Comparison of ENCODE assay signal across 8 mouse cellular contexts in genomic region chr9:67572790-67573682, GRCm38 (mm10). TPM values are rescaled to one million over a fixed set of nuclear protein-coding genes. Genes with fewer than 3 reads are reported as not detected.
DNase-seq lines count a peak whose midpoint lies in the region; ATAC-seq and TF ChIP-seq lines count a peak whose summit lies in the region.

No protein-coding gene starts in this region.

- no peak for TF ChIP-seq CTCF in brain, embryonic 14.5 days (IDR thresholded peaks at IDR 0.05; ENCODE audit: borderline replicate concordance, extremely low read depth, insufficient read depth, insufficient read length)
- TF ChIP-seq CTCF in liver, postnatal 0 days (IDR thresholded peaks at IDR 0.05; ENCODE audit: low read depth), result no peak

- TF ChIP-seq POLR2A in brain, embryonic 14.5 days (IDR thresholded peaks at IDR 0.05; ENCODE audit: borderline replicate concordance, extremely low read depth, insufficient read depth, insufficient read length, poor library complexity, severe bottlenecking), result no peak
- TF ChIP-seq POLR2A in limb, embryonic 14.5 days (IDR thresholded peaks at IDR 0.05; ENCODE audit: borderline replicate concordance, extremely low read depth, insufficient read depth, insufficient read length), result no peak

- no peaks in the 10 kb centered on the region for H3K27me3 ChIP-seq in forebrain, embryonic 16.5 days (replicated peaks; ENCODE audit: control insufficient read depth, insufficient read depth, low read length)
- H3K27me3 ChIP-seq in limb, embryonic 14.5 days (ENCODE audit: control insufficient read depth, insufficient read depth, low read length), result no peaks in the 10 kb centered on the region
- H3K27me3 ChIP-seq in liver, postnatal 0 days (ENCODE audit: insufficient read depth, low read length), result no peaks in the 10 kb centered on the region

- peak overlapping the region; percentile 42 for H3K4me2 ChIP-seq in forebrain, embryonic 16.5 days (ENCODE audit: low read length)
- H3K4me2 ChIP-seq in limb, embryonic 14.5 days (replicated peaks; ENCODE audit: low read depth, low read length, severe bottlenecking), result no peak overlapping the region
- H3K4me2 ChIP-seq in liver, postnatal 0 days (ENCODE audit: low read depth, low read length), result no peak overlapping the region

- TF ChIP-seq EP300 in liver, postnatal 0 days (IDR thresholded peaks at IDR 0.05; ENCODE audit: low read depth), result no peak

- WGBS in forebrain, embryonic 16.5 days, result 24% methylated on average over 10 of the region's 10 CpGs
- 57% methylated on average over 10 of the region's 10 CpGs for WGBS in limb, embryonic 14.5 days
- WGBS in liver, postnatal 0 days (ENCODE audit: insufficient replicate concordance), result 77% methylated on average over 10 of the region's 10 CpGs

- intact Hi-C loops in gastrocnemius, postnatal 36 days (cut with DNase I), result no loop called here

- peak overlapping the region; percentile 22; the same call in 1 of the 2 replicates for H3K9ac ChIP-seq in forebrain, embryonic 16.5 days (replicated peaks; ENCODE audit: low read depth, low read length)
- H3K9ac ChIP-seq in limb, embryonic 14.5 days (ENCODE audit: low read depth, low read length, severe bottlenecking), result no peak overlapping the region
- no peak overlapping the region for H3K9ac ChIP-seq in liver, postnatal 0 days (replicated peaks)

- H3K27ac ChIP-seq in forebrain, embryonic 16.5 days (ENCODE audit: low read length), result peak overlapping the region; percentile 42
- H3K27ac ChIP-seq in limb, embryonic 14.5 days (replicated peaks; ENCODE audit: low read depth, low read length), result no peak overlapping the region
- H3K27ac ChIP-seq in liver, postnatal 0 days (ENCODE audit: low read depth), result no peak overlapping the region

- peaks cover 14% of the 10 kb centered on the region for H3K4me1 ChIP-seq in forebrain, embryonic 16.5 days (replicated peaks; ENCODE audit: control insufficient read depth, insufficient read depth, low read length)
- H3K4me1 ChIP-seq in limb, embryonic 14.5 days (ENCODE audit: control insufficient read depth, insufficient read depth, low read length), result peaks cover 20% of the 10 kb centered on the region
- no peaks in the 10 kb centered on the region for H3K4me1 ChIP-seq in liver, postnatal 0 days (ENCODE audit: insufficient read depth)

- no peaks in the 10 kb centered on the region for H3K36me3 ChIP-seq in forebrain, embryonic 16.5 days (ENCODE audit: control insufficient read depth, insufficient read depth)
- no peaks in the 10 kb centered on the region for H3K36me3 ChIP-seq in limb, embryonic 14.5 days (ENCODE audit: control insufficient read depth, insufficient read depth, low read length)
- H3K36me3 ChIP-seq in liver, postnatal 0 days (replicated peaks; ENCODE audit: insufficient read depth, low read length), result no peaks in the 10 kb centered on the region

- peak; percentile 36 to 41 for DNase-seq in frontal cortex, postnatal 36 days (ENCODE audit: low spot score in 2 of 2)
- no peak for DNase-seq in frontal cortex, postnatal 25 days (ENCODE audit: low spot score in 2 of 2)
- DNase-seq in brain, embryonic 14.5 days (ENCODE audit: low read depth), result peak; percentile 71
- peak; percentile 12 for DNase-seq in limb, embryonic 14.5 days (ENCODE audit: low spot score)
- no peak for DNase-seq in MN1 (ENCODE audit: low spot score)
- DNase-seq in gastrocnemius, postnatal 36 days, result no peak
- DNase-seq in liver, postnatal 0 days, result no peak

- no peaks in the 10 kb centered on the region for H3K9me3 ChIP-seq in forebrain, embryonic 16.5 days (ENCODE audit: control insufficient read depth, low read length)
- H3K9me3 ChIP-seq in limb, embryonic 14.5 days (ENCODE audit: control insufficient read depth, low read length), result no peaks in the 10 kb centered on the region
- no peaks in the 10 kb centered on the region for H3K9me3 ChIP-seq in liver, postnatal 0 days (ENCODE audit: low read length)

- peak; percentile 54; the same call in 1 of the 2 replicates for ATAC-seq in forebrain, embryonic 16.5 days
- no peak for ATAC-seq in limb, embryonic 14.5 days (ENCODE audit: low FRiP score, low read depth)
- no peak for ATAC-seq in liver, postnatal 0 days

- H3K4me3 ChIP-seq in forebrain, embryonic 16.5 days (replicated peaks; ENCODE audit: low read length), result no peak overlapping the region
- no peak overlapping the region for H3K4me3 ChIP-seq in limb, embryonic 14.5 days (replicated peaks; ENCODE audit: low read length)
- H3K4me3 ChIP-seq in liver, postnatal 0 days (ENCODE audit: low read depth, low read length), result no peak overlapping the region

RNA-seq across cellular contexts. Expression of gene Tln2, which starts 13.5 kb away (rescaled TPM):
- polyA plus RNA-seq in brain, embryonic 14.5 days (2012; rRNA removed), result 9.2 and 17.0 TPM in 2 replicates
- 15.7 and 19.6 TPM in 2 replicates for polyA plus RNA-seq in forebrain, embryonic 16.5 days (2015; fragmentation: Nextera tagmentation; extraction: Ambion mirVana)
- polyA plus RNA-seq in limb, embryonic 14.5 days (2012; rRNA removed), result 17.5 and 20.6 TPM in 2 replicates
- polyA plus RNA-seq in limb, embryonic 14.5 days (2014; fragmentation: Nextera tagmentation; extraction: Ambion mirVana), result 38.4 and 39.2 TPM in 2 replicates
- 10 to 100 TPM; 88.5 to 96.5 TPM for total RNA-seq in gastrocnemius, postnatal 36 days (2021)
- polyA plus RNA-seq in liver, postnatal 0 days (2015; fragmentation: Nextera tagmentation; extraction: Ambion mirVana), result 2.8 and 3.5 TPM in 2 replicates

Comparison
In these comparisons a context has a peak if more than half of its experiments do, and no peak if none do; other contexts are left out.
1. DNase-seq: peak in frontal cortex, postnatal 36 days (2 of 2), brain, embryonic 14.5 days (single experiment) and limb, embryonic 14.5 days (single experiment); none in frontal cortex, postnatal 25 days (0 of 2), MN1 (single experiment), gastrocnemius, postnatal 36 days (0 of 2) and liver, postnatal 0 days (single experiment).